Comparison of ENCODE assay signal across 19 mouse cellular contexts in the genomic region with DNA sequence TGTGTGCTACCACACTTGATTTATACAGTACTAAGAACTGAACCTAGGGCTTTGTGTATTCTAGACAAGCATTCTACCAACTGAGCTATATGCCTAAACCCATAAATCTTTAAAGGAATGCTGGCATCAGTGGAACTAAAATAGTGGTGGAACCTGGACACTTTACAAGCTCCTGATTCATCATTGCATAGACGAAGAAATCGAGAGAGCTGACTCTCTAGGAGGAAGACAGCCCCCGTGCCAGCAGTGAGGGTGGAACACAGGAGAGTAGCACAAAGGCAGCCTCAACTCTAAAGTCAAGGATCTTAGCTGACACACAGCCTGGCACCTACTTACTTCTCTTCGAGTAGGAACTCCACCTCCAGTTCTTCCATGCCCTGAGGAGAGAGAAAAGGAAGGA.
"Had no signal": no experiment of that assay in that cellular context is flagged by ENCODE, and none has a peak within 500 bp of the region (broad histone marks: within the 10 kb centered on the region; RNA-seq: fewer than 3 reads in every experiment).

No protein-coding gene starts in this region.

- DNase-seq: cerebellum, adult 8-10 months; cerebellum, adult 9-10 months; cerebellum, adult 9-11 months; cerebellum, postnatal 25 days; cerebellum, postnatal 36 days; embryo, embryonic 11 days; forebrain, postnatal 0 days; gastrocnemius, adult 2 months; gastrocnemius, postnatal 10 days; gastrocnemius, postnatal 14 days; gastrocnemius, postnatal 25 days; gastrocnemius, postnatal 36 days; heart, adult 11 months; heart, adult 18-20 months; heart, adult 2 months had no signal

- ATAC-seq: forebrain, embryonic 13.5 days; forebrain, embryonic 14.5 days; forebrain, embryonic 15.5 days; forebrain, embryonic 16.5 days; forebrain, postnatal 0 days had no signal
